Mouse (Mus musculus): ENCODE measurements around the gene Speg.

- TF ChIP-seq POLR2A (IDR thresholded peaks at IDR 0.05; ENCODE audit: low read depth, low read length) (no peak), CTCF (conservative IDR thresholded peaks at IDR 0.05; ENCODE audit: insufficient read depth, insufficient read length, low read depth, low read length) (no peak)
These were observed 67.1 kb downstream of the Speg start for GRCm38 (mm10) chr1:75442171-75442570.
